Mouse (Mus musculus): ENCODE results near the gene Psmg4.

GRCm38 (mm10) chr13:34146916-34147315 is 15.8 kb upstream of the Psmg4 start:
- no peak for TF ChIP-seq CTCF (IDR thresholded peaks at IDR 0.05; ENCODE audit: low read depth, low read length)
- no peak for TF ChIP-seq POLR2A (IDR thresholded peaks at IDR 0.05; ENCODE audit: extremely low read depth, insufficient read depth, low read length)
